ENCODE assay signal across 8 mouse cellular contexts in the genomic region with DNA sequence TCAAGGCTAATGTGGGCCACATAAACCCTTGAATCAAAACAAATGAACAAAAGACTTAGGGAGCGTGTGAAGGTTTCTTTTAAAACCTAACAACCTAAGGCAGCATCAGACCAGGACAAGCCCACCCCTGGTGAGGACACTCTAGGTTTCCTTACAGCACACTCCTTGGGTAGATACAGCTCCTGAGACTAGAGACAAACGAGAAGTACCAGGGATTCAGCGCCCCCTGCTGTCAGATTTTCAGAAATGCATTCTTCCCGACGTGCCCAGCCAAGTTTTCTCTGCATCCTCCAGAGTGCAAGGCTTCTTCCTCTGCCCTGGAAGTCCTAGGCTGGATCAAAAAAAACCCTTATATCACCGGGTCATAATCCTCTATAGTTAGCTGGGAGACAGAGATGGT. TPM values are rescaled to one million over a fixed set of nuclear protein-coding genes. Genes with fewer than 3 reads are reported as not detected.
A peak's percentile ranks its signal among the peaks of the same experiment; 100 is the strongest.
DNase-seq lines count a peak whose midpoint lies in the region; ATAC-seq and TF ChIP-seq lines count a peak whose summit lies in the region.

No protein-coding gene starts in this region.

- peak; percentile 72 to 76 for DNase-seq in B cell, adult 2 months
- DNase-seq in adrenal gland, postnatal 14 days: peak; percentile 66
- DNase-seq in embryonic facial prominence, embryonic 14.5 days (ENCODE audit: low spot score): peak; percentile 30
- peak; percentile 69 for DNase-seq in kidney, postnatal 10 days
- peak; percentile 79 for DNase-seq in lung, embryonic 14.5 days
- peak; percentile 25 to 34 for DNase-seq in right cerebral cortex, postnatal 36 days (ENCODE audit: low spot score in 2 of 2)

- WGBS in forebrain, embryonic 13.5 days: 10% methylated on average over 6 of the region's 6 CpGs
- WGBS in forebrain, embryonic 15.5 days: 9% methylated on average over 6 of the region's 6 CpGs
- 11% methylated on average over 6 of the region's 6 CpGs for WGBS in embryonic facial prominence, embryonic 14.5 days
- 13% methylated on average over 6 of the region's 6 CpGs for WGBS in lung, embryonic 14.5 days

- no peak overlapping the region for H3K9ac ChIP-seq in forebrain, embryonic 13.5 days
- H3K9ac ChIP-seq in forebrain, embryonic 15.5 days (replicated peaks): no peak overlapping the region
- no peak overlapping the region for H3K9ac ChIP-seq in embryonic facial prominence, embryonic 14.5 days (ENCODE audit: low read depth, low read length)
- H3K9ac ChIP-seq in lung, embryonic 14.5 days: no peak overlapping the region

- no peak overlapping the region for H3K4me3 ChIP-seq in forebrain, embryonic 13.5 days
- H3K4me3 ChIP-seq in forebrain, embryonic 15.5 days: no peak overlapping the region
- H3K4me3 ChIP-seq in embryonic facial prominence, embryonic 14.5 days (ENCODE audit: low read depth, low read length): no peak overlapping the region
- H3K4me3 ChIP-seq in lung, embryonic 14.5 days (ENCODE audit: low read depth, low read length): no peak overlapping the region

- peaks cover 98% of the 10 kb centered on the region for H3K27me3 ChIP-seq in forebrain, embryonic 13.5 days
- H3K27me3 ChIP-seq in forebrain, embryonic 15.5 days: peaks cover 91% of the 10 kb centered on the region
- peaks cover 99% of the 10 kb centered on the region for H3K27me3 ChIP-seq in embryonic facial prominence, embryonic 14.5 days (replicated peaks; ENCODE audit: control insufficient read depth, insufficient read depth, low read length)
- H3K27me3 ChIP-seq in lung, embryonic 14.5 days (ENCODE audit: insufficient read depth, low read length): peaks cover 76% of the 10 kb centered on the region

- H3K4me2 ChIP-seq in forebrain, embryonic 13.5 days: no peak overlapping the region
- no peak overlapping the region for H3K4me2 ChIP-seq in forebrain, embryonic 15.5 days (replicated peaks)
- no peak overlapping the region for H3K4me2 ChIP-seq in embryonic facial prominence, embryonic 14.5 days (ENCODE audit: low read depth, low read length)
- no peak overlapping the region for H3K4me2 ChIP-seq in lung, embryonic 14.5 days

- H3K27ac ChIP-seq in forebrain, embryonic 13.5 days: no peak overlapping the region
- no peak overlapping the region for H3K27ac ChIP-seq in forebrain, embryonic 15.5 days (replicated peaks)
- no peak overlapping the region for H3K27ac ChIP-seq in embryonic facial prominence, embryonic 14.5 days (replicated peaks; ENCODE audit: low read depth, low read length)
- H3K27ac ChIP-seq in lung, embryonic 14.5 days (ENCODE audit: low read depth): no peak overlapping the region

- no peaks in the 10 kb centered on the region for H3K9me3 ChIP-seq in forebrain, embryonic 13.5 days (replicated peaks)
- H3K9me3 ChIP-seq in forebrain, embryonic 15.5 days: no peaks in the 10 kb centered on the region
- no peaks in the 10 kb centered on the region for H3K9me3 ChIP-seq in embryonic facial prominence, embryonic 14.5 days (ENCODE audit: control insufficient read depth, low read length)
- no peaks in the 10 kb centered on the region for H3K9me3 ChIP-seq in lung, embryonic 14.5 days (ENCODE audit: low read depth, low read length)

- peak; percentile 77 for TF ChIP-seq CTCF in lung, embryonic 14.5 days (IDR thresholded peaks at IDR 0.05; ENCODE audit: low read depth)

- ATAC-seq in forebrain, embryonic 13.5 days: peak; percentile 55
- ATAC-seq in forebrain, embryonic 15.5 days (replicated peaks): no peak; the same call in 1 of the 2 replicates
- ATAC-seq in embryonic facial prominence, embryonic 14.5 days (ENCODE audit: low read depth): no peak
- ATAC-seq in lung, embryonic 14.5 days (ENCODE audit: insufficient read depth): 0 out of 2 replicates have a peak, but pooled peaks have one; percentile 56

- peaks cover 6% of the 10 kb centered on the region; the same call in 1 of the 2 replicates for H3K4me1 ChIP-seq in forebrain, embryonic 13.5 days
- H3K4me1 ChIP-seq in forebrain, embryonic 15.5 days: peaks cover 7% of the 10 kb centered on the region; the same call in 1 of the 2 replicates
- H3K4me1 ChIP-seq in embryonic facial prominence, embryonic 14.5 days (ENCODE audit: control insufficient read depth, insufficient read depth, low read length): no peaks in the 10 kb centered on the region
- H3K4me1 ChIP-seq in lung, embryonic 14.5 days (ENCODE audit: insufficient read depth): no peaks in the 10 kb centered on the region

- H3K36me3 ChIP-seq in forebrain, embryonic 13.5 days (ENCODE audit: poor library complexity, severe bottlenecking): no peaks in the 10 kb centered on the region
- H3K36me3 ChIP-seq in forebrain, embryonic 15.5 days: no peaks in the 10 kb centered on the region
- no peaks in the 10 kb centered on the region for H3K36me3 ChIP-seq in embryonic facial prominence, embryonic 14.5 days (ENCODE audit: control insufficient read depth, insufficient read depth, low read length)
- no peaks in the 10 kb centered on the region for H3K36me3 ChIP-seq in lung, embryonic 14.5 days (ENCODE audit: insufficient read depth)

RNA-seq across cellular contexts. Expression of a gene that starts 13.0 kb away (rescaled TPM):
- 0.09 and 0.11 TPM in 2 replicates for polyA plus RNA-seq in forebrain, embryonic 13.5 days (2015; fragmentation: Nextera tagmentation; extraction: Ambion mirVana)
- polyA plus RNA-seq in forebrain, embryonic 15.5 days (2015; fragmentation: Nextera tagmentation; extraction: Ambion mirVana): 0.23 TPM in 1 of 2 replicates, not detected in the other
- not detected in 2 replicates for total RNA-seq in adrenal gland, postnatal 14 days (2021)
- polyA plus RNA-seq in embryonic facial prominence, embryonic 14.5 days (2014; fragmentation: Nextera tagmentation; extraction: Ambion mirVana): 0.26 and 0.58 TPM in 2 replicates
- polyA plus RNA-seq in lung, embryonic 14.5 days (2014; fragmentation: Nextera tagmentation; extraction: Ambion mirVana): not detected in 2 replicates

Comparison
In these comparisons a context has a peak if more than half of its experiments do, and no peak if none do; other contexts are left out.
1. ATAC-seq: peak in forebrain, embryonic 13.5 days (single experiment) and lung, embryonic 14.5 days (single experiment); none in forebrain, embryonic 15.5 days (single experiment) and embryonic facial prominence, embryonic 14.5 days (single experiment).
2. Peak in every context shown above with its lines, with median percentiles within 50 percentile points of each other: DNase-seq.